Mouse (Mus musculus) testis, adult 2 months (tissue): Measurements from ENCODE around the gene Gfra1. TPM values are rescaled to one million over a fixed set of nuclear protein-coding genes. Genes with fewer than 3 reads are reported as not detected.

Experiments used
- H3K27ac ChIP-seq: fragments of 200-500 bp; 2 replicates; pipeline ENCODE4 v1.5.1; 2012; ENCODE audit warnings: low read depth, low read length; ENCODE audit not compliant: control insufficient read depth, insufficient read depth
- H3K27me3 ChIP-seq: fragments of 200-500 bp; 2 replicates; pipeline ENCODE4 v1.6.1; 2012; ENCODE audit warnings: mild to moderate bottlenecking, low read length, moderate library complexity; ENCODE audit not compliant: control insufficient read depth, insufficient read depth
- H3K36me3 ChIP-seq: fragments of 200-500 bp; 2 replicates; pipeline ENCODE4 v1.6.1; 2012; ENCODE audit warnings: mild to moderate bottlenecking, low read length; ENCODE audit not compliant: control insufficient read depth, insufficient read depth
- H3K4me1 ChIP-seq: fragments of 200-500 bp; 2 replicates; pipeline ENCODE4 v1.6.1; 2012; ENCODE audit warnings: low read length; ENCODE audit not compliant: control insufficient read depth, insufficient read depth
- H3K4me3 ChIP-seq: fragments of 200-500 bp; 2 replicates; pipeline ENCODE4 v1.5.1; 2012; ENCODE audit warnings: low read depth, mild to moderate bottlenecking, low read length, moderate library complexity, mixed read lengths; ENCODE audit not compliant: control insufficient read depth
- CTCF ChIP-seq: fragments of 200-500 bp; IDR thresholded peaks from 2 replicates; pipeline ENCODE4 v1.5.1; 2012; ENCODE audit warnings: low read depth, mild to moderate bottlenecking, inconsistent platforms, low read length, moderate library complexity; ENCODE audit not compliant: control insufficient read depth, insufficient read depth, insufficient replicate concordance
- POLR2A ChIP-seq: fragments of 200-500 bp; IDR thresholded peaks from 2 replicates; pipeline ENCODE4 v1.6.1; 2012; ENCODE audit warnings: low read depth, mild to moderate bottlenecking, inconsistent platforms, low read length, moderate library complexity; ENCODE audit not compliant: control insufficient read depth
- polyA plus RNA-seq: library from polyadenylated mRNA; depleted of rRNA; stranded (reverse); fragments of >200 nt; gene quantifications from 2 replicates; pipeline ENCODE4 v1.2.3, GENCODE M21; 2012

Gene Gfra1
- polyA plus RNA-seq, 1 experiment = 1.2 TPM

- H3K4me1 ChIP-seq = peaks cover 22% of the 10 kb centered on the region
- H3K4me3 ChIP-seq = no peak overlapping the region; the same call in 1 of the 2 replicates
- H3K27me3 ChIP-seq = peaks cover 5% of the 10 kb centered on the region
- no peak for TF ChIP-seq CTCF
- no peak for TF ChIP-seq POLR2A
- no peaks in the 10 kb centered on the region for H3K36me3 ChIP-seq
- no peak overlapping the region for H3K27ac ChIP-seq
Measured at GRCm38 (mm10) chr19:58453581-58453980, 2.1 kb downstream of the Gfra1 start.

- peaks cover 5% of the 10 kb centered on the region for H3K27me3 ChIP-seq
- no peak overlapping the region for H3K27ac ChIP-seq
- TF ChIP-seq CTCF = no peak
- no peak for TF ChIP-seq POLR2A
- H3K4me1 ChIP-seq = peaks cover 22% of the 10 kb centered on the region
- H3K36me3 ChIP-seq = no peaks in the 10 kb centered on the region
- H3K4me3 ChIP-seq = no peak overlapping the region
Measured at GRCm38 (mm10) chr19:58452941-58453551, 2.7 kb downstream of the Gfra1 start.

- no peak overlapping the region for H3K27ac ChIP-seq
- peaks cover 22% of the 10 kb centered on the region for H3K4me1 ChIP-seq
- H3K27me3 ChIP-seq = peaks cover 5% of the 10 kb centered on the region
- TF ChIP-seq CTCF (no peak), POLR2A (no peak)
- H3K36me3 ChIP-seq = no peaks in the 10 kb centered on the region
- H3K4me3 ChIP-seq = no peak overlapping the region
Measured at GRCm38 (mm10) chr19:58452178-58452819, 3.4 kb downstream of the Gfra1 start.

- H3K4me3 ChIP-seq = no peak overlapping the region
- H3K36me3 ChIP-seq = no peaks in the 10 kb centered on the region
- no peak for TF ChIP-seq CTCF
- TF ChIP-seq POLR2A = no peak
- peaks cover 5% of the 10 kb centered on the region for H3K27me3 ChIP-seq
- peaks cover 22% of the 10 kb centered on the region for H3K4me1 ChIP-seq
- H3K27ac ChIP-seq = no peak overlapping the region
Measured at GRCm38 (mm10) chr19:58451323-58451722, 4.4 kb downstream of the Gfra1 start.

GRCm38 (mm10) chr19:58450716-58451115 lies 5.0 kb downstream of the Gfra1 start:
- no peak for TF ChIP-seq CTCF
- TF ChIP-seq POLR2A = no peak
- H3K27ac ChIP-seq = no peak overlapping the region
- peaks cover 5% of the 10 kb centered on the region for H3K27me3 ChIP-seq
- H3K4me1 ChIP-seq = peaks cover 21% of the 10 kb centered on the region
- no peaks in the 10 kb centered on the region for H3K36me3 ChIP-seq
- no peak overlapping the region for H3K4me3 ChIP-seq

- Histone ChIP-seq H3K4me3 (no peak overlapping the region), H3K27me3 (no peaks in the 10 kb centered on the region), H3K36me3 (no peaks in the 10 kb centered on the region), H3K27ac (no peak overlapping the region), H3K4me1 (no peaks in the 10 kb centered on the region)
- no peak for TF ChIP-seq POLR2A
- TF ChIP-seq CTCF = no peak
Measured at GRCm38 (mm10) chr19:58442785-58443732, 12.7 kb downstream of the Gfra1 start.

- no peak for TF ChIP-seq POLR2A
- no peak for TF ChIP-seq CTCF
- no peaks in the 10 kb centered on the region for H3K4me1 ChIP-seq
- no peaks in the 10 kb centered on the region for H3K27me3 ChIP-seq
- H3K4me3 ChIP-seq = no peak overlapping the region
- H3K36me3 ChIP-seq = no peaks in the 10 kb centered on the region
- H3K27ac ChIP-seq = no peak overlapping the region
Measured at GRCm38 (mm10) chr19:58441785-58442184, 13.9 kb downstream of the Gfra1 start.
